Mouse (Mus musculus): ENCODE measurements around the gene Skiv2l.

Skiv2l gene

DNA sequence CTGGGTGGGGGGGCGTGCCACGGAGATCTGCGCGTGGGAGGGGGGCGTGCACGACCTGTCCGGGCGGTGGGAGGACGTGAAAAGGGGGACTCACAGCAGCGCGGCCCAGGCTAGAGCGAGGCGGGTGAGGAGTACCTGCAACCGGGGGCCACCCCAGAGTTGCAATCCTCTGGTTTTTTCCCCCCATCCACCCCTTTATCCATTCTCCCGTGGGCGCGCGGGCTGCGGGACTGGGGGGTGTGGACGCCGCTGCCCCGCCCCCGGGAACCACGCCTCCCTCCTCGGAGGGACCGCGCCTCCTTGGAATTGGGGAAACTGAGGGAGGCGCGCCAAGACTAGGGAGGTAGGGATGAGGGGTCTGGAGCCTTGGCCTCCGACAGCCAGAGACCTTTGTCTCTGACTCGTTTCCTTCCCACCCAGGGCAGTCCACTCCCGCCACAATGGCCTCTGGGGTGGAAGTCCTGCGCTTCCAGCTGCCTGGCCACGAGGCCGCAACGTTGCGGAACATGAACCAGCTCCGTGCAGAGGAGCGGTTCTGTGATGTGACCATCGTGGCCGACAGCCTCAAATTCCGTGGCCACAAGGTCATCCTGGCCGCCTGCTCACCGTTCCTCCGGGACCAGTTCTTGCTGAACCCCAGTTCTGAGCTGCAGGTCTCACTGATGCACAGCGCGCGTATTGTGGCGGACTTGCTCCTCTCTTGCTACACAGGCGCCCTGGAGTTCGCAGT, 45.0 kb upstream of the Skiv2l start:
- no peak for TF ChIP-seq CTCF (conservative IDR thresholded peaks at IDR 0.05; ENCODE audit: low read length)
- no peak for TF ChIP-seq NANOG (IDR thresholded peaks at IDR 0.05; ENCODE audit: borderline replicate concordance, low read length)
- TF ChIP-seq POU5F1 (IDR thresholded peaks at IDR 0.05; ENCODE audit: borderline replicate concordance, low read length), result no peak
- Histone ChIP-seq H3K4me1 (replicated peaks; ENCODE audit: low read depth, low read length) (peaks cover 72% of the 10 kb centered on the region), H3K36me3 (ENCODE audit: insufficient read depth, low read length) (peaks cover 9% of the 10 kb centered on the region; the same call in 1 of the 2 replicates)

GRCm38 (mm10) chr17:34894074-34894597, 44.1 kb upstream of the Skiv2l start:
- H3K4me1 ChIP-seq (replicated peaks; ENCODE audit: low read depth, low read length), result peaks cover 66% of the 10 kb centered on the region
- H3K36me3 ChIP-seq (ENCODE audit: insufficient read depth, low read length), result peaks cover 9% of the 10 kb centered on the region; the same call in 1 of the 2 replicates

More for the DNA sequence above, 45.0 kb upstream of the Skiv2l start:
- 0 out of 2 replicates have a peak, but pooled peaks cover 4% of the 10 kb centered on the region for H3K27me3 ChIP-seq (ENCODE audit: insufficient read depth, low read length)
- H3K4me3 ChIP-seq (replicated peaks; ENCODE audit: low read length), result peak overlapping the region; percentile 86
- H3K9me3 ChIP-seq (ENCODE audit: low read length), result no peaks in the 10 kb centered on the region

GRCm38 (mm10) chr17:34893072-34893824, 43.2 kb upstream of the Skiv2l start:
- H3K36me3 ChIP-seq (ENCODE audit: insufficient read depth, low read length), result peaks cover 9% of the 10 kb centered on the region; the same call in 1 of the 2 replicates
- TF ChIP-seq POU5F1 (IDR thresholded peaks at IDR 0.05; ENCODE audit: borderline replicate concordance, low read length) (no peak), CTCF (conservative IDR thresholded peaks at IDR 0.05; ENCODE audit: low read length) (no peak), NANOG (IDR thresholded peaks at IDR 0.05; ENCODE audit: borderline replicate concordance, low read length) (no peak)
- 0 out of 2 replicates have a peak, but pooled peaks cover 4% of the 10 kb centered on the region for H3K27me3 ChIP-seq (ENCODE audit: insufficient read depth, low read length)
- H3K4me3 ChIP-seq (replicated peaks; ENCODE audit: low read length), result peak overlapping the region; percentile 86
- H3K4me1 ChIP-seq (replicated peaks; ENCODE audit: low read depth, low read length), result peaks cover 66% of the 10 kb centered on the region
- H3K9me3 ChIP-seq (ENCODE audit: low read length), result no peaks in the 10 kb centered on the region

More at GRCm38 (mm10) chr17:34894074-34894597, 44.1 kb upstream of the Skiv2l start:
- peak overlapping the region; percentile 86 for H3K4me3 ChIP-seq (replicated peaks; ENCODE audit: low read length)
- H3K9me3 ChIP-seq (ENCODE audit: low read length), result no peaks in the 10 kb centered on the region
- TF ChIP-seq NANOG (IDR thresholded peaks at IDR 0.05; ENCODE audit: borderline replicate concordance, low read length), result no peak
- TF ChIP-seq POU5F1 (IDR thresholded peaks at IDR 0.05; ENCODE audit: borderline replicate concordance, low read length), result no peak
- no peak for TF ChIP-seq CTCF (conservative IDR thresholded peaks at IDR 0.05; ENCODE audit: low read length)
- H3K27me3 ChIP-seq (ENCODE audit: insufficient read depth, low read length), result 0 out of 2 replicates have a peak, but pooled peaks cover 4% of the 10 kb centered on the region

- TF ChIP-seq CTCF (conservative IDR thresholded peaks at IDR 0.05; ENCODE audit: low read length) (peak; percentile 60), NANOG (IDR thresholded peaks at IDR 0.05; ENCODE audit: borderline replicate concordance, low read length) (no peak), POU5F1 (IDR thresholded peaks at IDR 0.05; ENCODE audit: borderline replicate concordance, low read length) (no peak)
- Histone ChIP-seq H3K36me3 (ENCODE audit: insufficient read depth, low read length) (peaks cover 9% of the 10 kb centered on the region; the same call in 1 of the 2 replicates), H3K27me3 (ENCODE audit: insufficient read depth, low read length) (0 out of 2 replicates have a peak, but pooled peaks cover 4% of the 10 kb centered on the region), H3K4me1 (replicated peaks; ENCODE audit: low read depth, low read length) (peaks cover 52% of the 10 kb centered on the region), H3K4me3 (replicated peaks; ENCODE audit: low read length) (no peak overlapping the region), H3K9me3 (ENCODE audit: low read length) (no peaks in the 10 kb centered on the region)
These were observed 41.4 kb upstream of the Skiv2l start for GRCm38 (mm10) chr17:34891377-34891776.

DNA sequence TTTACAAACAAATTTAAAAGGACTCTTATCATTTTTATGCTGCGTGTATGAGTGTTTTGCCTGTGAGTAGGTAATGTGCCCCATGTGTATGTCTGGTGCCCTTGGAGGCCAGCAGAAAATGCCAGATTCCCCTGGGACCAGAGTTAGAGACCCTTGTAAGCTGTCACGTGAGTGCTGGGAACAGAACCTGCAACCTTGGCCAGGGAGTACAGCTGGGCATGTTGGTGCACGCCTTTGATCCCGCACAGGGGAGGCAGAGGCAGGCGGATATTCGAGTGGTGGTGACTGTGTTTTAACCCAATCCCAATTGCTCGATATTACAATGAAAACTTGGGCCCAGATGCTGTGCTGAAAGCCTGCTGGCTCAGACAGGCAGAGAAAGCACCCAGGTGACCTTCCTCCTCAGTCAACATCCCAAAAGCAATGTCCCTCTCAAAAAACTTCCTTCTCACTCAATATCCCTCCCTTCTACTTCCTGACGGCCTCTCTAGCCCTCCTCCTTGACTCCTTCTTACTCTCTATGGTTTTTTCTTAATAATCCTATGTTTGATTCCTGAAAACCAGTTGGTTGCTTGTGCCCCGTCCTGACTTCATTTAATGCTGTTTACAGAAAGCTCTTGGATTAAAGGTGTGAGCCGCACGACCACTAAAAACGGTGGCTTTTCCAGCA, 40.2 kb upstream of the Skiv2l start:
- Histone ChIP-seq H3K4me1 (replicated peaks; ENCODE audit: low read depth, low read length) (peaks cover 40% of the 10 kb centered on the region), H3K27me3 (ENCODE audit: insufficient read depth, low read length) (no peaks in the 10 kb centered on the region), H3K9me3 (ENCODE audit: low read length) (no peaks in the 10 kb centered on the region), H3K4me3 (replicated peaks; ENCODE audit: low read length) (peak overlapping the region; percentile 48), H3K36me3 (ENCODE audit: insufficient read depth, low read length) (no peaks in the 10 kb centered on the region)
- no peak for TF ChIP-seq POU5F1 (IDR thresholded peaks at IDR 0.05; ENCODE audit: borderline replicate concordance, low read length)
- TF ChIP-seq NANOG (IDR thresholded peaks at IDR 0.05; ENCODE audit: borderline replicate concordance, low read length), result no peak
- no peak for TF ChIP-seq CTCF (conservative IDR thresholded peaks at IDR 0.05; ENCODE audit: low read length)

DNA sequence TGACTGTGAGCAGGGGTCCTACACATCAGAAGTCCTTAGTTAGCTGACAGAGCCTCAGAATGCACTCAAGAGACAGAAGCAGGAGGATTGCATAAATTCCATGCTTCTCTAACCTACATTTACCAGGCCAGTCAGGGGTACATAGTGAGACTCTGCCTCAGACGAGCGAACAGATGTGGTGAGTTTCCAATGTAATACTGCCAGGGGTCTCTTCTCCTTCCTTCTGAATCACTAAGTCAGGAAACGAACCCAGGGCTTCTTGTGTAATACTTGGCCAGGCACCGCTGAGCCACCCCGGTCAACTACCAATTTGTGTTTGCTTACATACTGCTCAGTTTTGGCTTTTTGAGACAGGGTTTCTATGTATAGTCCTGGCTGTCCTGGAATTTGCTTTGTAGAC, 37.9 kb upstream of the Skiv2l start:
- no peak for TF ChIP-seq NANOG (IDR thresholded peaks at IDR 0.05; ENCODE audit: borderline replicate concordance, low read length)
- TF ChIP-seq POU5F1 (IDR thresholded peaks at IDR 0.05; ENCODE audit: borderline replicate concordance, low read length), result no peak
- TF ChIP-seq CTCF (conservative IDR thresholded peaks at IDR 0.05; ENCODE audit: low read length), result no peak
- Histone ChIP-seq H3K9me3 (ENCODE audit: low read length) (no peaks in the 10 kb centered on the region), H3K27me3 (ENCODE audit: insufficient read depth, low read length) (no peaks in the 10 kb centered on the region; the same call in 1 of the 2 replicates), H3K36me3 (ENCODE audit: insufficient read depth, low read length) (no peaks in the 10 kb centered on the region), H3K4me3 (replicated peaks; ENCODE audit: low read length) (no peak overlapping the region), H3K4me1 (replicated peaks; ENCODE audit: low read depth, low read length) (peaks cover 39% of the 10 kb centered on the region)

DNA sequence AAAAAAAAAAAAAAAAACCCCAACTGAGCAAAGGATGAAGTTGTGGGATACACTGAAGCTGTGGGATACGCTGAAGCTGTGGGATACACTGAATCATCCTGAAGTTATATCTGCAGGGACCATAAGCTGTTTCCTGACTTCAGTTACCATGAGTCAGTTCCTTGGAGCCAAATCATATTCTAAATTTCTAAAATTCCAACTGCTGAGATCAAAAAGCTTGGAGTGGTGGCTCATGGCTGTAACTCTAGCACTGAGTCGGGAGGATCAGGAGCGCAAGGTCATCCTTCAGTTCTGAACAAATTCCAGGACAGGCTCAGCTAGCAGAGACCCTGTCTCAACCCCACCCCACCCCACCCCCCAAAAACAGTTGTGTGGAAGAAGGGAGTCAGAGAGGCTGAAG, 35.6 kb upstream of the Skiv2l start:
- no peaks in the 10 kb centered on the region for H3K36me3 ChIP-seq (ENCODE audit: insufficient read depth, low read length)
- peaks cover 6% of the 10 kb centered on the region for H3K27me3 ChIP-seq (ENCODE audit: insufficient read depth, low read length)
- TF ChIP-seq CTCF (conservative IDR thresholded peaks at IDR 0.05; ENCODE audit: low read length) (no peak), POU5F1 (IDR thresholded peaks at IDR 0.05; ENCODE audit: borderline replicate concordance, low read length) (no peak), NANOG (IDR thresholded peaks at IDR 0.05; ENCODE audit: borderline replicate concordance, low read length) (no peak)
- no peaks in the 10 kb centered on the region for H3K9me3 ChIP-seq (ENCODE audit: low read length)
- H3K4me1 ChIP-seq (replicated peaks; ENCODE audit: low read depth, low read length), result peaks cover 29% of the 10 kb centered on the region
- H3K4me3 ChIP-seq (replicated peaks; ENCODE audit: low read length), result no peak overlapping the region
